Mouse (Mus musculus) yolk sac, embryonic 10.5 days (tissue): Measurements from ENCODE around the gene Mfsd12.

Experiments
- DNase-seq: peaks from one replicate; pipeline ENCODE4 v3.0.0-alpha.2; 2017; ENCODE audit warnings: low spot score

The Mfsd12 gene

DNA sequence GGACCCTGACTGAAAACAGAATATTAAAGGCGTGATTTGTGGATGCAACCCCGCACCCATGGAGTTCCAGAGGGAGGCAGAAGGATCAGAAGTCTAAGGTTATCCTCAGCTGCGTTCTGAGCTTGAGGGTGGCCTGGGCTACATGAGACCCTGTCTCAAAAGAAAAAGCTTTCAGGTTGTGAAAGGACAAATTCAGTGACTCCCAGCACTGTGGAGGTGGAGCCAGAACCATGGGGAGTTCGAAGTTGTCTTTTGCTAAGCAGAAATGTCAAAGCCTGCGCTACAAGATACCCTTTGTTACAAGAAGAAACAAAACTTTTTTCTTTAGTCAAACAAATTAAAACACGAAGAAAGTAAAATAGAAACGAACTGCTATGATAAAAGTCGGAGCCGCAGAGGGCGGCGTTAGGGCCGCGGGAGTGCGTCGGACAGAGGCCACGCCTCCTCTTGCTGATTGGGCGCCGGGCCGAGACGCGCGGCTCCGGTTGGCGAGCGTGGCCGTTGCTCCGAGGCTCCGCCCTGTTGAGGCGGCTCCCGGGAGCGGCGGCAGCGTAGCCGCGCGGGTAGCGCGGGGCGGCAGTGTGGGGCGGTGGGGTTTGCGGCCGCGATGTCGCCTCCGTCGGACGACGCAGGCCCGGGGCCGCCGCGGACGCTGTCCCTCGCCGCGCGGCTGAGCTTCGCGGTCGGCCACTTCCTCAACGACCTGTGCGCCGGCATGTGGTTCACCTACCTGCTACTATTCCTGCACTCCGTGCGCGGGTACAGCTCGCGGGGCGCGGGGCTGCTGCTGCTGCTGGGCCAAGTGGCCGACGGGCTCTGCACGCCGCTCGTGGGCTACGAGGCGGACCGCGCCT, at the start of gene Mfsd12:
Gene Mfsd12, plus strand, starts transcription at position 501 of the 854 bp plus-strand sequence.
- peak; percentile 87 for DNase-seq

- no peak for DNase-seq
Observed at GRCm38 (mm10) chr10:81309571-81309970, 47.7 kb upstream of the Mfsd12 start.

DNA sequence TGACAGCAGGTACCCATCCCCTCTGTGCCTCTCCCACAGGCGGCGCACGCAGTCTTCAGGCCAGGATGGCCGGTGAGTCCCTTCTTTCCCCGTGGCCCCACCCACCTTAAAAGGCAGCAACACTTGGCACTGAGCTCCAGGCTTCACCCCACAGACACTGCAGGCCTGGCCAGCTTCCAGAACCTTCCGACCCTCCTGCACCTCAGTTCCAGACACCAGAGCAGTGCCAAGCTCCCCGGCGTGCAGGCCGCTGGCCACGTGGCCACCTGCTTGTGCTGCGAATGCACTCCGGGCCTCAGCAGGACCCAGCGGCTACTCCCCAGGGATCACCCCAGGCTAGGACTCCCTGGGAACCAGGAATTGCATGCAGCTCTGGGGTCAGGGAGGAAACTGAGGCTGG, 43.7 kb upstream of the Mfsd12 start:
- no peak for DNase-seq

DNA sequence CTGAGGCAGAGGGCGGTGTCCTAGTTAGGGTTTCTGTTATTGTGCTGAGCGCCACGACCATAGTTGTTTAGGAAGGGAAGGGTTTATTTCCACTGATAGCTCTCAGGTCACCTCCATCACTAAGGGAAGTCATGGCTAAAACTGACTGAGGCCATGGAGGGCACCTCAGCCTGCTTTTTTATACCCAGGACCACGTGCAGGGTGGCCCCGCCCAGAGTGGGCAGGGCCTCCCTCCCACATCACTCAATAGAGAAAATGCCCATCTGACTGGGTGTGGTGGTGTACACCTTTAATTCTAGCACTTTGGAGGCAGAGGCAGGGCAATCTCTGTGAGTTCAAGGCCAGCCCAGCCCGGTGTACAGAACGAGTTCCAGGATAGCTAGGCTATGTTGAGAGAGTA, 43.1 kb upstream of the Mfsd12 start:
- no peak for DNase-seq

- no peak for DNase-seq
Observed at GRCm38 (mm10) chr10:81315587-81315986, 41.7 kb upstream of the Mfsd12 start.

GRCm38 (mm10) chr10:81316338-81317060, 40.8 kb upstream of the Mfsd12 start:
- no peak for DNase-seq

DNA sequence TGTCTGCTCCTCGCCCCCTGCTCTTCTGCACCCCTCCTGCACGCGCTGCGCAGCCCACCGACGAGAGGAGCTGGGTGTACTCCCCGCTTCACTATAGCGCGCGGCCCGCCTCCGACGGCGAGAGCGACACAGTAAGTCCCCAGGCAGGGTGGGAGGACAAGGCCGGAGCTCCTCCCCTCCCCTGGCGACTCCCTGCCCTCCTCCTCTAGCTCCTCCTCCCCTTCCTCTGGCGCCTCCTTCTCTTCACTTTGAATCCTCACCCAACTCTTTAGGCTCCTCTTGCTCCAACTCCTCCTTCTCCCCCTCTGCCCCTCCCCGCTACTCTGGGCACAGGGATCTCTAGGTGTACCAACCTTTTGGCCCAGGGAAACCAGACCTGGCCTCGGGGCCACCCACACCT, 40.0 kb upstream of the Mfsd12 start:
- no peak for DNase-seq

- DNase-seq = no peak
Observed at GRCm38 (mm10) chr10:81318589-81319329, 38.5 kb upstream of the Mfsd12 start.

- DNase-seq = no peak
Observed at GRCm38 (mm10) chr10:81319330-81319699, 38.0 kb upstream of the Mfsd12 start.

DNA sequence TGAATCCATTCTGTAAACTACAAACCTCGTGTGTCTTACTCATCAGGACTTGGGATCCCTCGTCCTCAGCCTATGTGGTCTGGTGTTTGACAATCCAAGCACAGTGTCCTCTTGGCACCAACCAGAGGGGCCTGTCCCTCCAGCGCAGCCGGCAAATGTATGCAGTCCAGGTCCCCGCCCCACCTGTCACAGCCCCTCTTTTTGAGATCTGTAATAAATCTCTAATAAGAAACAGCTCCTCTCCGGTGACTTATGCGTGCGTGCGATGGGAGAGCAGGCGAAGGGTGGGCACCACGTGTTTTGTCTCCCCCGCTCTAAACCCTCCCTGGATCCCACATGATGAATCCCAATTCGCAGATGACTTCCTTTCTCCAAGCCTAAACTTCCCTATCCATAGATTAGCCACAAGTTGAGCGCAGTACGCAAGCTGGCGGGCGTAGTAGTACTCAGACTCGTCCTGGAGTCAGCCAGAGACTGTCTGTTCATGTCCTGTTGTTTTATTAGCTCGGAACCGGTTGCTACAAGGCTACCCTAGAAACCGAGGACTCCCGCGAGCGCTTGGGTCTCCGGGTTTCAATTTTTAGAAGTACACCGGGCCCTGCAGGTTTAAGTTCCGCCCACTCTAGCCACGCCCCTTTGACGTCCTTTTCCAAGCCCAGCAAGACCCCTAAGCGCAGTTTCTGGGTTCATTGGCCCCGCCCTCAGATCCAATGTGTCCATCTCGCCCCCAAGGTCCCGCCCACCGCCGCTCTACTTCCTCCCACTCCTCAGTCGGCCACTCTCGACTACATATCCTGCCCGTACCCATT, 37.3 kb upstream of the Mfsd12 start:
- peak; percentile 100 for DNase-seq

- DNase-seq = peak; percentile 100
Observed at GRCm38 (mm10) chr10:81320550-81321347, 36.5 kb upstream of the Mfsd12 start, which contains the start of gene Cactin. TSS of gene Cactin (plus strand) at chr10:81321103.

DNA sequence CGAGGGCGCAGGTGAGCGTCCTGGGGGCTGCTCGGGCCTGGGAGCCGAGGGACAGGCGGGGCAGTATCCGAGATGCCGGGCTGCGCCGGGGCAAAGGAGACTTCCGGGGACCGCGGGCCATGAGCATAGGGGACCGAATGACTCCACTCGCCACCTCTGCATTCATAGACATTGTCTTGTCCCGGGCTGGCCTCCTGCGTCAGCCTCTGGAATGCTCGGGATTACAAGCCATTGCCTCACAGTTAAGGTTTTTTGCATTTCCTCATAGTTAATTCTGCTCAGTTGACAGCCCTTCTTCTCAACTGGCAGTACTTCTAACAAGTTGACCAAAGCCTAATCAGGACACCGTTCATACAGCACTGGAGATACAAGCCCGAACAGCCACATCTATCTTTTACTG, 35.9 kb upstream of the Mfsd12 start:
- no peak for DNase-seq

DNA sequence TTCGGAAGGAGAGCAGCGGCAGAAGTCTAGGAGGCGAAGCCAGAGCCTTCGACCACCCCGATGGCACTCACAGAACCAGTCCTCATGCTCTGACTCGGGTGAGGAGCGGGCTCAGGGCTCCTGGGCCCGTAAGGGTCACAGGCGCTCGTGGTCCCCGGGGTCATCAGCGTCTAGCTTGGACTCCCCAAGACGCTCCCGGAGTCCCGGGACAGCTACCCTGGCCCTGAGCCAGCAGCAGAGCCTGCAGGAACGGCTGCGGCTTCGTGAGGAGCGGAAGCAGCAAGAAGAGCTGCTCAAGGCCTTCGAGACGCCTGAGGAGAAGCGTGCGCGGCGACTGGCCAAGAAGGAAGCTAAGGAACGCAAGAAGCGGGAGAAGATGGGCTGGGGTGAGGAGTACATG, 34.8 kb upstream of the Mfsd12 start:
- no peak for DNase-seq

- no peak for DNase-seq
Observed at GRCm38 (mm10) chr10:81323141-81323775, 34.0 kb upstream of the Mfsd12 start.

DNA sequence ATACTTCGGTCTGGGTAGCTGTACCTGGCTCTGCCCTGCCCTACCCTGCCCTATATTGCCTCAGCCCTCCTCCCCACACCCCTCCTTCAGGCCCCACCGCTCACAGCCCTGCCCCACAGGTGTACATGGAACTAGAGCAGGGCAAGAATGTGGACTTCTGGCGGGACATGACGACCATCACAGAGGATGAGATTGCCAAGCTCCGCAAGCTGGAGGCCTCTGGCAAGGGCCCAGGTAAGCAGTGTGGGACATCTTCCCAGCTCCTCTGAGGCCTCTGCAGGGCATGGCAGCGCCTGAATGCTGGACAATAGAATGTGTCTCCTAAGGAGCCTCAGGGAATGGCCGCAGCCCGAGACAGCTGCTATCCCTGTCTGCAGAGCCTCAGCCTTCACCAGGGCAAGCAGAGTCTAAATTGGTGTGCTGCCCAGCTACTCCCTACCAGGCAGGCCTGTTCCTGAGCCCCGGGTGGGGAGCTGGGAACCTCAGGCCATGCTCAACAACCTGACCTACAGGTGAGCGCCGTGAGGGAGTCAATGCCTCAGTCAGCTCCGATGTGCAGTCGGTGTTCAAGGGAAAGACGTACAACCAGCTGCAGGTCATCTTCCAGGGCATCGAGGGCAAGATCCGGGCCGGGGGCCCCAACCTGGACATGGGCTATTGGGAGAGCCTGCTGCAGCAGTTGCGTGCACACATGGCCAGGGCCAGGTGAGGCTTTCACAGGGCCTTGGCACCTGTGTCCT, 33.3 kb upstream of the Mfsd12 start:
- no peak for DNase-seq

- DNase-seq = no peak
Observed at GRCm38 (mm10) chr10:81325176-81325575, 32.1 kb upstream of the Mfsd12 start.

- DNase-seq = no peak
Observed at GRCm38 (mm10) chr10:81325781-81326180, 31.5 kb upstream of the Mfsd12 start.

DNA sequence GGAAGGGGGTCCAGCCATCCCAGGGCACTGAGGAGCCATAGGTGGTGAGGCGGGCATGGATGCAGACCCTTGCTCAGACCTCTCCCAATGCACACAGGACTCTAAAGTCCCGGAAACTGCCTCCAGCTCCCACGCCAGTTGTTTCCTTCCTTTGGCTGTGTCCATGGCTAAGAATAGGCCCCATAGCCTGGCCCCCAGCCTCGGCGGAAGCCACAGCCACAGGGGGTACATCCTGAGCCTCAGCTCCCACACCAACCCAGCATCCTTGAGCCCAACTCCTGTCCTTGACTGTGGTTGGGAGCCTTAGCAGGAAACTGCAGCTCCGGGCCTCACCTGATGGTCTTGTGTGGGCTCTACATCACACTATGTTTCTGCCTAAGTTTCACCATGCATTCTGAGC, 30.4 kb upstream of the Mfsd12 start:
- no peak for DNase-seq

DNA sequence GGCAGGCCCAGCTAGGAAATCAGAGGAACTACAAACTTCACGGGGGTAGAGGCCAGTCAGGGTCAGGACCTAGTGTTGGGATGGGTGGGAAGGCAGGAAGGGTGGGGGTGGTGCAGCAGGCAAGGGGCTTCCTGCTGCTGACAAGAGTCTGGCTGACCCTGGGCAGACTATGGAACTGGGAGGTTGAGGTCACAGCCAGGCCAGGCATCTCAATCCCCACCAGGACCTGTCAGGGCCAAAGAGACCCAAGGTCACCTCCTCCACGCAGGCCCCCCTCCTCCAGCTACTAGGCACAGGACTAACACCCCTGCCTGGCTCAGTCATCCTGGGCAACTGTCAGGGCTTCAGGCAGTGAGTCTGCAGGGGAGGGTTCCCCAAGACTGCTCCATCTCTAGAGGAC, 29.3 kb upstream of the Mfsd12 start:
- DNase-seq = no peak

GRCm38 (mm10) chr10:81328386-81328785, 28.9 kb upstream of the Mfsd12 start, which contains the start of gene Tbxa2r:
TSS of gene Tbxa2r (plus strand) at chr10:81328731.
- no peak for DNase-seq
